Mouse (Mus musculus) ES-E14 (cell line): ENCODE data around the gene Cbx3. TPM values are rescaled to one million over a fixed set of nuclear protein-coding genes. Genes with fewer than 3 reads are reported as not detected.

Experiments
- DNase-seq: peaks from one replicate; pipeline ENCODE4 v3.0.0-alpha.2; 2013; ENCODE audit warnings: low read depth, low spot score
- H3K27ac ChIP-seq: 2 replicates; pipeline ENCODE4 v1.5.1; 2012; ENCODE audit warnings: low read depth, mild to moderate bottlenecking, low read length, moderate library complexity, mixed read lengths; ENCODE audit not compliant: poor library complexity, insufficient read depth, severe bottlenecking
- H3K36me3 ChIP-seq: 2 replicates; pipeline ENCODE4 v1.6.1; 2012; ENCODE audit warnings: mild to moderate bottlenecking, low read length, moderate library complexity, mixed read lengths; ENCODE audit not compliant: control insufficient read depth, poor library complexity, insufficient read depth, severe bottlenecking
- H3K4me1 ChIP-seq, 2 experiments: fragments of 150-350 bp in 1 of 2; sonication (generic) in 1 of 2; 2 replicates each; pipeline ENCODE4 v1.6.1; 2012; ENCODE audit warnings: low read length in 2 of 2, mild to moderate bottlenecking in 1 of 2, mixed read lengths in 1 of 2; ENCODE audit not compliant: control insufficient read depth in 2 of 2, insufficient read depth in 2 of 2, poor library complexity in 1 of 2
- H3K4me3 ChIP-seq, 2 experiments: fragments of 150-350 bp in 1 of 2; sonication (generic) in 1 of 2; 2 replicates each; pipeline ENCODE4 v1.5.1; 2012; ENCODE audit warnings: low read length in 2 of 2, low read depth in 1 of 2, mild to moderate bottlenecking in 1 of 2, mixed read lengths in 1 of 2; ENCODE audit not compliant: insufficient read depth in 1 of 2, poor library complexity in 1 of 2, severe bottlenecking in 1 of 2
- H3K9ac ChIP-seq: 2 replicates; pipeline ENCODE4 v1.6.1; 2012; ENCODE audit warnings: low read depth, mild to moderate bottlenecking, low read length, mixed read lengths; ENCODE audit not compliant: poor library complexity, insufficient read depth, severe bottlenecking
- H3K9me3 ChIP-seq: fragments of 150-350 bp; sonication (generic); 2 replicates; pipeline ENCODE4 v1.6.1; 2012; ENCODE audit warnings: low read depth, mild to moderate bottlenecking, low read length; ENCODE audit not compliant: control insufficient read depth, insufficient read depth
- CHD2 ChIP-seq: IDR thresholded peaks from 2 replicates; pipeline ENCODE4 v1.6.1; 2014; ENCODE audit warnings: mild to moderate bottlenecking, low read depth, low read length, inconsistent platforms
- HCFC1 ChIP-seq: IDR thresholded peaks from 2 replicates; pipeline ENCODE4 v1.6.1; 2012; ENCODE audit warnings: low read length, inconsistent platforms, borderline replicate concordance; ENCODE audit not compliant: insufficient read depth
- MAFK ChIP-seq: IDR thresholded peaks from 2 replicates; pipeline ENCODE4 v1.6.1; 2014; ENCODE audit warnings: mild to moderate bottlenecking, low read depth, low read length, inconsistent platforms; ENCODE audit not compliant: insufficient read depth
- ZC3H11A ChIP-seq: IDR thresholded peaks from 2 replicates; pipeline ENCODE4 v1.6.1; 2012; ENCODE audit warnings: low read depth, mild to moderate bottlenecking, inconsistent platforms, low read length, borderline replicate concordance
- ZNF384 ChIP-seq: IDR thresholded peaks from 2 replicates; pipeline ENCODE4 v1.6.1; 2012; ENCODE audit warnings: low read depth, low read length, inconsistent platforms
- in situ Hi-C, 2 experiments: fragments of 600-800 bp; cut with MboI; formaldehyde crosslinking; loops; one replicate each; pipeline ENCODE4 v1.15.1; 2025; ENCODE audit warnings: low sequenced_read_pairs in 2 of 2, inconsistent platforms in 1 of 2; ENCODE audit not compliant: unreplicated experiment in 2 of 2
- total RNA-seq: library from RNA; depleted of rRNA; stranded (reverse); fragments of 300-350 nt; gene quantifications from 2 replicates; pipeline ENCODE4 v1.2.3, GENCODE M21; 2012; rRNA removed

Cbx3 gene
- total RNA-seq, 1 experiment = 177 TPM

DNA sequence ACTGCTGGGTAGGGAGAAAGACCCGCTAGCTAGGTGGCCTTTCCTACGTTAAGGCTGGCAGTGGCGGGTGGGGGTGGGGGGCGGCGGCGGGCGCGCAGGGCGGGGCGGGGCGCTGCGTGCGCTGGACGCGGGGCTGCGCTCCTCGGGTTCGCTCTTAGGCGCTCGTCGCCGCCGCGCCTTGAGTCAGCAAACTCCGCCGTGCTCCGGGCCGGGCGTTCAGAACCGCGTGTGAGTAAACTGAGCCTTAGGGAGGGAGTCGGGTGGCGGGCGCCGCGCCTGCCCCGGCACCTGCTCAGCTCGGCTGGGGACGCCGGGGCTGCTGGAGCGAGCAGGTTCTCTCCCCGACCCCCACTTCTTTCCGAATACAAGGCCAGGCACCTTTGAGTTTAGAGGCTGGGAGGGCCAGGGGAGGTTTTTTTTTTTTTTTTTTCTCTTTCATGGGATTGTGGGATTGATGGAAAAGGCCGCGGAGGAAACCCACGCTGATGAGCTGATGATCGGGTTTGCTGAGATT is 53.7 kb downstream of the Cbx3 start, which contains the start of gene Snx10:
Gene Snx10, plus strand, starts transcription at position 95 of the 514 bp plus-strand sequence.
- H3K9me3 ChIP-seq = no peaks in the 10 kb centered on the region
- peaks cover 0 to 5% of the 10 kb centered on the region in 2 experiments; a peak in 2 of 4 replicates for H3K4me1 ChIP-seq
- in situ Hi-C loops = no loop called here
- TF ChIP-seq HCFC1 = no peak
- peak; percentile 83; the same call in 1 of the 2 replicates for TF ChIP-seq ZNF384
- TF ChIP-seq CHD2 = no peak
- TF ChIP-seq ZC3H11A = no peak
- peak; percentile 27; the same call in 1 of the 2 replicates for TF ChIP-seq MAFK
- peak within 1 kb of the TSS; percentile 71 to 91 for H3K4me3 ChIP-seq
- no peaks in the 10 kb centered on the region for H3K36me3 ChIP-seq
- peak within 1 kb of the TSS; percentile 95 for H3K9ac ChIP-seq
- DNase-seq = no peak
- H3K27ac ChIP-seq = peak within 1 kb of the TSS; percentile 85

DNA sequence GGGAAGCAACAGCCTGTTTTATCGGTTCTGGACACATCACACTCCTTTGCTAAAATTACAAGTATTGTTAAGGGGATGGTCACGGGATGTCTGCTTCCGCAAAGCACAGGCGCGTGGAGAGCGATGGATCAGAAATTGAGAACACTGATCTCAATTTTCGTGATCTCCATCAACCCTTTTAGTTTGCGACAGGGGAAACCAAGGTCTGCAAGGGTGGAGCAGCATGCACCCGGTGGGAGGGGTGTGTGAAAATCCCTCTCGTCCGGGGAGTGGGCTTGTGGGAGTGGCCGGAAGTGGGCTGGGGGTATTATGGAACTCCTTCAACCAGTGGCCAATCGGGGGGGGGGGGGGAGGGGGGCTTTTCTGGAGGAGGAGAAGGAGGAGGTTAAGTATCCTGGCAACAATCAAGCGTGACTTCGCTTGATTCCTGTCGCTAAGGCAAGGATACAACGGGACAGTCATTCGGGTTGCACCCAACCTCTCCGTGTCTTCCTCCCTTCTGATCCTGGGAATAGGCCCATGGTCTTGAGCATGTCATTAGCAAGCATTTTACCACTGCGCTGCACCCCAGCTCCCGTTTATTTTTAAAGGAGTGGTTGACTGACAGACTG is 54.3 kb downstream of the Cbx3 start:
- no peak for TF ChIP-seq ZNF384
- no peak for TF ChIP-seq HCFC1
- no peak for TF ChIP-seq CHD2
- TF ChIP-seq ZC3H11A = no peak
- no peak for TF ChIP-seq MAFK
- Histone ChIP-seq H3K9ac (peak overlapping the region; percentile 95), H3K4me3 (peak overlapping the region; percentile 71 to 91), H3K4me1 (peaks cover 0 to 8% of the 10 kb centered on the region in 2 experiments; a peak in 2 of 4 replicates), H3K9me3 (no peaks in the 10 kb centered on the region), H3K27ac (peak overlapping the region; percentile 85), H3K36me3 (no peaks in the 10 kb centered on the region)
- DNase-seq = peak; percentile 79
- in situ Hi-C loops = no loop called here

DNA sequence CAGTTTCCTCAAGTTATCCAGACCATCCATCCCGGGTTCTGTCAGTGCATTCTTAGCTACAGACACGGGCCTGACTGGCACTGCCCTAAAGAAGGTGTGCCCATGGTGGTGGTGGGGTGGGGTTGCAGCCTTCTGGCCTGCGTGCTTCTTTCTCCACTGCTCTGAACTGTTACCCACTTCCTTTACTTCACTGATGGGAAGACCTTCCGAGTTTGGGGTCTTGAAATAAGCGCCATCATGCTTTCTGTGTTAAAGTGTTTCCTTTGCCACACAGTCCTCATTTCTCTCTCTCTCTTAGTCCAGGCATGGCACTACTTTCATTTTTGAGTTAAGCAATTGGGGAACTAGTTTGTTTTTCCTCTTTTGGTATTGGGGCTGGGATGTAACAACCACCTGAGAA is 54.8 kb downstream of the Cbx3 start:
- DNase-seq = no peak
- peaks cover 0 to 8% of the 10 kb centered on the region in 2 experiments; a peak in 2 of 4 replicates for H3K4me1 ChIP-seq
- H3K9me3 ChIP-seq = no peaks in the 10 kb centered on the region
- in situ Hi-C loops = no loop called here
- no peak overlapping the region for H3K27ac ChIP-seq
- H3K36me3 ChIP-seq = no peaks in the 10 kb centered on the region
- TF ChIP-seq MAFK = no peak
- no peak for TF ChIP-seq CHD2
- TF ChIP-seq ZNF384 = no peak
- TF ChIP-seq ZC3H11A = no peak
- no peak for TF ChIP-seq HCFC1
- no peak overlapping the region for H3K9ac ChIP-seq
- H3K4me3 ChIP-seq = peak overlapping the region; percentile 71 to 91; a peak in 3 of 4 replicates

DNA sequence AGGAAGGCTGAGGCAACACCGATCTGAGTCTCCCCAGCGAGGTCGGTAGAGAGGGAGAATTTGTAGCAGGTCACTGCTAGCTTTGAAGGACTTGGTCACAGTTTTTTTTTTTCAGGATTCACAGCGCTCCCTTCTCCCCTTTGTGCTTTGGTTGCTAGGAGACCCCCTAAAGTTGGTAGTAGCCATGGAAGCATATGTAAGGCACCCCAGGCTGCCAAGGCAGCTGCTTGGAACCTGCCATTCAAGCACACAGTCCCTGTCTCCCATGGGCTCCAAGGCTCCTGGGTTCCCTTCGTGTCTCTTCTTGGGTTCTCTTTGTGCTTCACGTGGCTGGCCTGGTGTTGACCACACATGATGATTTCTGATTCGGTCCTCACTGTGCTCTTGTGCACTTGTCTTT is 59.3 kb downstream of the Cbx3 start:
- TF ChIP-seq MAFK = no peak
- no peak for TF ChIP-seq HCFC1
- no peak for TF ChIP-seq ZNF384
- TF ChIP-seq CHD2 = no peak
- no peak for TF ChIP-seq ZC3H11A
- in situ Hi-C loops = no loop called here
- DNase-seq = no peak
- Histone ChIP-seq H3K36me3 (no peaks in the 10 kb centered on the region), H3K27ac (no peak overlapping the region), H3K4me1 (peaks cover 5 to 19% of the 10 kb centered on the region in 2 experiments; a peak in 3 of 4 replicates), H3K4me3 (no peak overlapping the region), H3K9ac (no peak overlapping the region), H3K9me3 (no peaks in the 10 kb centered on the region)

Other genes with a start within 250 kb of the Cbx3 start
- gene Nfe2l3, start 37.7 kb upstream of the Cbx3 start, total RNA-seq = 1.4 and 3.6 TPM in 2 replicates
- 435 and 609 TPM in 2 replicates for gene Hnrnpa2b1, start 466 bp upstream of the Cbx3 start, total RNA-seq
- gene Snx10, start 53.5 kb downstream of the Cbx3 start, total RNA-seq = 20.9 and 21.2 TPM in 2 replicates